Mouse (Mus musculus) cerebellum, postnatal 4 days (tissue): ENCODE measurements around the gene Col15a1.

ENCODE experiments used
- DNase-seq, 2 experiments: peaks; one replicate each; pipeline ENCODE4 v3.0.0; 2022; ENCODE audit warnings: low spot score in 2 of 2, mixed read lengths in 1 of 2

Gene Col15a1

DNA sequence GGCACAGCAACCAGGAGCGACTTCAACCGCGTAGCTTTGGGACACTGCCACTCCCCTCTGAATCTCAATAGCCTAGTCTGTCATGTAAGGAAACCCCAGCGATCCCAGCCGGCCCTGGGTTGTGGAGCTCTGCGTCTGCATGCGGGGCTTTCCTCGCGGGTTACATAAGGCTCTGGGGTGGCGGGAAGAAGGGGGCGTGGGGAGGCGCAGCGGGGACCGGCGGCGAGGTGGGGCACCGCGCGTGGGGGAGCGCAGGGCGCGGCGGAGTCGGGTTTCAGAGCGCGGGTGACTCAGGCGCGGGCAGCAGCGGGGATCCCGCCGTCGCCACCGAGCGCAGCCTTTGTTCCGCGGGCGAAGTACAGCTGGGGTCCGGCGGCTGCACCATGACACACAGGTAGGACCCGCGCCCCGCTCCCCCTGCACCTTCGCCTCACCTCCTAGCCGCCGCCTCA lies at the start of gene Col15a1:
TSS of gene Col15a1 (plus strand) at position 193 of the 452 bp plus-strand sequence.
- DNase-seq, result no peak

DNA sequence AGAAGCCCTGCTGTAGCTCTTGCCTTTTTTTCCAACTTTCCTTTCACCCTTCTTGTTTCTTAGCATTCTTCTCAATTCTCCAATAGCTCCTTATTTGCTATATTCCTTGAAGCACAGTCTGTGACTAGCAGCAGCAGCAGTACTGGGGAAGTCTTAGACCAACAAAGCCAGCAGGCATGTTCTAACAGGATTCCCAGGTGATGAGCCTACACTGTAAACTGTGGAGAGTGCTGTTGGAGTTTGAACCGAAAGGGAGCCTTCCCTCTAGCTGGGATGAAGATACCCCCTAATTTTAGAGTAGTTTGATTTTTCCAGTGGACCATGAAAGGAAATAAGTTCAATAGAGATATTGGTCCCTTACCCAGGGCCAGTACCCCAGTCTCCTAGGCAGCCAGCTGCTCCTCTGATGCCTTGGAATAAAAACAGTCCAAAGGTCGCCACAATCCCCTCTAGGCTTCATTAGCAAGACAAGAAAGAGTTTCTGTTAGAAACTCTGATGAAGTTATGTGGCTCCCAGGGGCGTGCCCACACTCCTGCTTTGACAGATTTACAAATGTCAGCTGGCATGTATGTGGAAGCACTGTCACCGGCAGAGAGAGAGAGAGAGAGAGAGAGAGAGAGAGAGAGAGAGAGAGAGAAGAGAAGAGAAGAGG lies 46.7 kb upstream of the Col15a1 start:
- DNase-seq, result no peak

DNA sequence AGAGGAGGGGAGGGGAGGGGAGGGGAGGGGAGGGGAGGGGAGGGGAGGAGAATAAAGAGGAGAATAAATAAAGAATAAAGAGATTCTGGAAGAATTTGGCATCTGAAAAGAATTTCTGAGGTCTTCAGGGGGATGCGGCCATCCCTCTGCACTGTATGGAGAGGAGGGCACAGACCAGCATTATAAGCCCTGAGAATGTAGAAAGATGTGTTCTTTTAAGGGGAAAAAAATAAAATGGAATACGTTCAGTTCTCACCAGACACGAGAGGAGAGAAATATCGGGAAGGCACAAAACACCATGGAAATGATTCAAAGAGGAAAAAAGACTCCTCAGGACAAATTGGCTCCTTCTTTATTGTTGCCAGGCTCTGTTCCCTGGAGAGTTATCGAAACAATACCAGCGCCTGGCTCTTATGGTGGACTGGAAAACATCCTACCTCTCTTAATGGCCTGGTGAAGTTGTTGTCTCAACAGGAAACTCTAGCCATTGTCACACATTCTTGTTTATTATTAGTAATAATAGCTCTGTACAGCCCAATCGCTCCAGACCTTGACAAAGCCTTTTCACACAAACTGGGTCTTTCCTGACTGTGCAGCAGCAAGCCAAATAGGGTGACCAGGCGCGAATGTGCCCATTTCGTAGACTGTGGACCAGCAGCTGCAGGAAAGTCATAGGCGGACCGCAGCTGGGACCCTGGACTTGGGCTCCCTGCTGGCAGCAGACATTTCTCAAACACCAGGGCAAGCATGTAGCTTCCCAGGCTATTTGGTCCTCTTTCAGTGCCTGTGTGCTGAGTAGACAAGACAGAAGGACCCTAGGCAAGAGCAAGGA lies 46.0 kb upstream of the Col15a1 start:
- no peak for DNase-seq

DNA sequence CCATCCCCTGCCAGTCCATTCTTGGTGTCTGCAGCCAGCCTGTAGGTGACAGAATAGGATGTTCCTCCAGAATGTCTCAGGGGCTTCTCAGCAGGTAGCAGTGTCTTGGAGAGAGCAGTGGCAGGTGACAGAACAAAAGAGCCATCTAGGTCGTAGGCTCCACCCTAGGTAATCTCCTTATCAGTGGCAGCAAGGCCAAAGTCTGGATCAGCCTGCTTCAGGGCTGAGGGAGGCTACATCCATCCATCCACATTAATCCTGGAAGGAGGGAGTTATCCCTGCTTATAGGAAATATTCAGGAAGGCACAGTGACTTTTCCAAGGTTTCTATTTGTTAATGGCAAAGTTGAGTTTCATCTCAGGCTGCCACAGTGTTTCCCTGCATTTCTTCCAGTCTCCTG lies 35.6 kb upstream of the Col15a1 start:
- DNase-seq, result no peak

DNA sequence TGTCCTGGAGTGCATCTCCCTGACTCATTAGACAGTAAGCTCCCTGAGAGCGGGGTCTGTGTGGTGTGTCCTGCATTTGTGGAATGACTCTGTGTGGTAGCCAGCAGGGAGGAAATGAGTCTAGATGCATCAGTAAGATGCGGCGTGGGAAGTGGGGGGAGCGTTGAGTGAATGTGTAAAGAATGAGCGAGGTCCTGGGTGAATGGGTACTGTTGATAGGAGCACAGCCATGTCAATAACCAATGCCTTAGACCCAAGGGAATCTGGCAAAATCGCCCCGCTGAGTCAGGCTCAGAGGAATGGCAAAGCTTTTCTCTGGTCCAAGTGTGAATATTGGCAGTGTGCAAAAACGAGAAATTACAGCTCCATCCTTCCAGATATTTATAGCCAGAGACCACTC lies 30.9 kb upstream of the Col15a1 start:
- DNase-seq, result no peak

DNA sequence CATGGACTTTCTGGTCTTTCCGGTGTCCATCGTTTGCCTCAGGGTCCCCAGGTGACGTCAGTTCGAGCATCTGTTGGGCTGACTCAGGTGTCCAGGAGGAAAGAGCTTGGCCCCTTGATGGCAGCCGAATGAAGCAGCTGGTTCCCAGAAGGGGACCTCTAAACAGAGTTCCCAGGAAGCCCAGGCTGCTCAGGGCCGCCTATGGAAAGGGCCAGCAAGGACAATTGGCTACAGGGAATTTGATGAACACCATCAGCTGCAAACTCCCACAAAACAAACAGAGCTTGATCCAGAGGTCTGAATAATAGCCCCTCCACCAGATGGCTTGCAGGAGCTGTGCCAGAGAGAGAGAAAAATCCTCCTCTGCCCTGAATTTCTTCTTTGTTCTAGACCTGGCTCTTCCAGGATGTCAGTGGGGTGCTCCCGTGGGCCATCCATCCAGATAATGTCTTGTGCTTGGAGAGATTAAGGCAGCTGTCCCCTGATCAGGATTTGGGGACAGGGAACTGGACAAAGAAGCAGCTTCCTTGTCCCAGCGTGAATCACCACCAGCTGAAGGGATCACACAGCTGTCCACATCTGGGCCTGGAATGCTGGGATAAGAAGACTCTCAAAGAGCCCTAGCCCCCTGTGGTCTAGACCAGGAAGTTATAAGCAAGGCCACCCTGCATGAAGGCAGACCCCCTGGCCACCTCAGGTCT lies 29.6 kb upstream of the Col15a1 start:
- DNase-seq, result peak in 1 of 2 experiments; percentile 25

DNA sequence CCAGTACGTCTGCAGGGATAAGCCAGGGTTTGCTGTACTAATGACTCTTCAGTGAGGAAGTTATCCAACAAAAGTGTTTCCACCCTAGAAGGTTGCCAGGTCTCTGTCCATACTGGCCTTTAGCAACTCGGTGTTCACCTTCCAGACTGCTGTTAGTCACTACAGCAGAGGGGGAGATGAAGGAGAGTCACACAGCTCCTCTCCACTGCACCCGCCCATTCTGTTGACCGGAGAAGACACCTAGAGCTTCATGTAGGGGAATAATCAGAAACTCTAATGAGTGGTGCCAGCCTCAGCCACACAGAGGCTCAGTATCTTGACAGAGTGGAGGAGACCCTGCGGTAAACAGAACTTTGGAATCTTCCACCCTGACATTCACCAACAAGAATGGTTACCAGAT lies 28.4 kb upstream of the Col15a1 start:
- DNase-seq, result no peak

DNA sequence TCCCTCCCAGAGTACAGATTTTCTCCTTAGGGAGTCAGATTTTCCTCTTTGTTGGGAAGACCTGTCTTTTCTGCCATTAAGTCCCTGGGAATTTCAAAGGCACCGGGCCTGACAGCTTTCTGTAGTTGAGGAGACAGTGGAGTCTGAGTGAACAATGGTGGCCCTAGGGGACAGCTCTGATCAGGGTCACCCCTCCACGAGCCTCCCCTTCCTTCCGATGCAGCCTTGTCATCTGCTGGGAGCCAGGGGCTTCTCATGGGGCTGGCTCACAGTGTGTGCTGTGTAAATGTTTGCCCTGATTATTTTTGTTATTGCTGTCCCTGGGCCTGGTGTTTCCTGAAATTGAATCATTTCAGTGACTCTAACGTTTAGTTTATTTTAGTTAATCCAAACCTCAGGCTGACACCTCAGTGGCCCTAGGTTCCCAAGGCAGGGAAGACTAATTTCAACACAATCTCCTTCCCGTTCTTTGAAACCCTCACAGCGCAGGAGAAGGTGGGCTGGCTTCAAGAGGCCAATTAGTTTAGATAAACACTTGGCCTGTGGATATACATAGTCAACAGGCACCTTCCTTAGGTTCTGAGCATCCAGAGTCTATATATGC lies 23.8 kb upstream of the Col15a1 start:
- no peak for DNase-seq

DNA sequence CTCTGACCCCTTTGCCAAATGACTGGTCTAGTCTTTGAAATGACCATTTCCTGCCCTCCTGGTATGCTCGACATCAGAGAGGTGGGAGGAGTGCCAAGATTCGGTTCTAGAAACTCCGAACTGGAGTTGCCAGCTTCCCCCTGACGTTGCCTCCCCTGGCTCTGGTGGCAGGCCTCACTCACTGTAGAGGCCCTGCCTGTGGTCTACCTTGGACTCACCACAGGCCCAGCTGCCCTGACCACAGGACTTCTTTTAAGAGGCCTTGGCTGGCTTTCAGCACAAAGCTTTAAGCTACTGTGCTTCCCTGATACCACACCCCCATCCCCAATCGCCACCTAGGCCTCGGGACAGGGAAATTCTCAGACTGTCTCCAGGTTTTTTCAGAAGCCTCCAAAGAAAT lies 21.4 kb upstream of the Col15a1 start:
- no peak for DNase-seq

DNA sequence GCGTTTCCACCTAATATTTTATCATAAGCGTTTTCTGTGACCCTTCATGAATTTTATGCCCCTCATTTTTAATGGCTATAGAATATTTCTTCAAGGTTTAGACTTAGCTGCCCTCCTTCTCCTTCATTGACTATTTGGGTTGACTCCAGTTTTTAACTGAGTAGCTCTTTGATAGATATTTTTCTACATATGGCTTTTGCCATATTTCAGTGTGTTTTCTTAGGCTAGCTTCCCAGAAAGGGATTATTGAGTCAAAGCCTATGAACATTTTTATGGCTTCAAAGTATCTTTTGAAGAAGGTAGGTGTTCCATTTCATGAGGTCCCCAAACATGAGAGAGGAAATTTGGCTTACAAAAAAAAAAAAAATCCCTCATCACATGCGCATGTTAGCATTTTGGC lies 11.8 kb upstream of the Col15a1 start:
- no peak for DNase-seq

DNA sequence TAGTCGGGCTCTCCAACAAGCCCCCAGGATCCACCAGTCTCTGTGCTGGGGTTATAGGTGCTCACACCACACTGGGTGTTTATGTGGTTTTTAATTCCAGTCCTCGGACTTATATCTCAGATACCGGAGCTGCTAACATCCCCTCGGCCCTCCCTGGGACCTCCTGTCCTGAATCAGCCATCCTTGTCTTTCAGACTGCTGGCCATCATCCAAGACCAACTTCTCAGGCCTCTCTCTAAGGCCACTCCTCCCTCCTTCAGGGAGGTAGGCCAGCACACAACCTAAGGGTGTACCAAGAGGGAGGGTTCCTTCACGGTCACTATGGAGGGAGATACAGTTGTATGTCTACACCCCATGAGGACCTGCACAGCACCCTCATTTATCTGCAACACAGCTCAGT lies 4.3 kb upstream of the Col15a1 start:
- DNase-seq, result no peak

DNA sequence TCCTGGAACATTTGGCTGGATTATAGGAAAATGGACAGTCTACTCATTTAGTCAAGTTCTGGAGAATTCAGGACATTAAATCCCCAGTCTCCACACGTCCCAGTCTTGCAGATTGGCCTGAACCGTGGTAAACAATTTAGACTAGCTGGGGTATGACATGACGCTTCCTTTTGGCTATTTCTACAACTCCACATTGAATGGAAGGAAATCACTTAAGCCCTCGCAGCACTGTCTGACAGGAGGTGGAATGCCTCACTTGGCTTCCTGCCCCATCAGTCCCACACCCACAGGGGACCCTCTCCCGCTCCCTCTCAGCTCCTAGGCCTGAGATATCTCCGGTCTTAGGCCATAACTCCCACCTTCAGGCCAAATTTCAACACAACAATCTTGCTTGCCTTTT lies 2.1 kb upstream of the Col15a1 start:
- DNase-seq, result no peak

DNA sequence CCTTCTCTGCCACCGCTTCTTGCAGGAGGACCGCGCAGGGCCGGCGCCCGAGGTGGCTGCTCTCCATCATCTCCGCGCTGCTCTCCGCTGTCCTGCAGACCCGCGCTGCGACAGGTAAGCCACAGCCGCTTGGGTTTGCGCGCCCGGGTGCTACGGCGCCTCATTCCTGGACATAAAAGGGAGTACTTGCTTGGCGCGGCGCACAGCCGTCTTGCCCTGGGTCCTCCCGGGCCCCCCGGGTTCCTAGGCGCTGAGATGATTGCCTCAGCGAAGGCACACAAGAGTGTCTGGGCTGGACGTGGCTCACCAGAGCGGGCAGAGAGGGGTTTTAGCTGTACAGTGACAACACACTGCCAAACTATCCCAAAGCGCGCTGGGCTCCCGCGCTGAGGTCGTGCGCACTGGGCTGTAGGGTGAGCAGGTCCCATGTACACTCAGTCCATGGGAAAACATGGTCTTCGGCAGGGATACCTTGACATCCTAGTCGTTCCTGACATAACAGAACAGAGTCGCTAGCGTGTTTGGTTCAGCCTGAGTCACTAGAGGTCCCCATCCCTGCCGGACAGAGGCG lies 545 bp downstream of the Col15a1 start:
- DNase-seq, result peak in 1 of 2 experiments; percentile 9

DNA sequence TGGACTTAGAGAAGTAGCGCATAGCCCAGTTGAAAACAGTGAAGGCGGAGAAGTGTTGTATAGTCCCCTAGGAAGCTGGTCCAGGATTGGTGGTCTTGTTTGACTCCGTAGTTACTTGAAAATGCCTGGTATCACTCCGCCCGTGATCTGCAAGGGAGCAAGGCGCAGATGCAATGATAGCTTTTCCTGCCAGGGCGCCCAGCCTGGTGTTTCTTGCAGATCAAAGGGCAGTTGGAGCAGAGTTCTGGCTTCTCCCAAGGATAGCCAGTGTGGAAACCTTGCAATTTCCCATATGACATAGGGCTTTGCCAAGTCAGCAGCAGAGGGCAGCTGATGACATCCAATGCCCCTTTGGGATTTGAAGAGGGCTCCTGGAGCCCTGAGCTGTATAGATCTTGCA lies 1.5 kb downstream of the Col15a1 start:
- DNase-seq, result no peak

DNA sequence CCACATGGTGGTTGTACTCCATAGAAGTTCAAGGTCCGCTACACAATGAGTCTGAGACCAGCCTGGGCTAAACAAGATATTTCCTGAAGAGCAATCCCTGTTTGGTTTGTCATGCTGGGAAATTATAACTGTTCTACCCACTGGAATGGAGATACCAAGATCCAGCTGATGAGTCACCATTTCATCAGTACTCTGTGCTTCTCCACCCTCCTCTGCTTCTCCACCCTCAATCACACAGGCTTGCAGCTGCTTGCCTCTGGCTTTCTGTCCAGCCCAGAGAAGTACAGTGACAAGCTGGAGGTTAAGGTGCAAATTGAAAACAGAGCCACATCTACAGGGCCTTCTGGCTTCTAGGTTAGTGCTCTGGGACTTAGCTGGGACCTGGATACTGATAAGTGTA lies 10.9 kb downstream of the Col15a1 start:
- DNase-seq, result no peak

DNA sequence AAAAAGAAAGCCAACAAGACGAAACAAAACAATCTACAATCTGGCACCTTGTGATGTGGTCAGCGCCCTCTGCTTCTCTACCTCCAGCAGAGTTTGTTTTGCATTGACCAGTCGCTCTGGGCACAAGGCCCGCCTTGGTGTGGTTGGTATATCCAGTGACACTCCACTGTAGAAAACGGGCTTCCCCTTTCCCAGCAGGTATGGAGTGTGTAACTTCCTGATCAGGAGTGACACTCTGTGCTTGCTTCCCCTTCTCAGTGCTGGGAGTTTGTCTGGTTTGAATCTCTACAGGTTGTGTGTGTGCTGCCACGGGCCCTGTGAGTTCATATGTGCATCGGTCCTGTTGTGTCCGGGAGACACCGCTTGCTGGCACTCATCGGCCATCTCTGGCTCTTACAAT lies 11.4 kb downstream of the Col15a1 start:
- no peak for DNase-seq

DNA sequence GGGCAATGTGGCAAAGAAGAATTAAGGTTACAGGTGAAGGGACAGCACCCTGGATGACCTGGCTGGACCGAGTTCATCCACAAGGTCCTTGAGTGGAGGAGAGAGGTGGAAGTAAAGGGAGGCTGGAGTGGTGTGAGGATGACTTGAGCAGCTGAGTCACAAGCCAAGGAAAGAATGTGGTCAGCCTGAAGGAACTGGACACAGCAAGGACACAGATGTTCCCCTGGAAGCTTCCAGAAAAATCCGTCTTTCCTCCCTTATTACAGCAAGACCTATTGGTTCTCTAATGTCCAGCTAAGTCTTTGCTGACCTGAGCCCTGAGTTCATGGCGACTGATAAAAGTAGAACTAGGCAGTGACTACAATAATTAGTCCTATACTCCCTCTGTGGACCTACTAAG lies 12.6 kb downstream of the Col15a1 start:
- DNase-seq, result no peak

DNA sequence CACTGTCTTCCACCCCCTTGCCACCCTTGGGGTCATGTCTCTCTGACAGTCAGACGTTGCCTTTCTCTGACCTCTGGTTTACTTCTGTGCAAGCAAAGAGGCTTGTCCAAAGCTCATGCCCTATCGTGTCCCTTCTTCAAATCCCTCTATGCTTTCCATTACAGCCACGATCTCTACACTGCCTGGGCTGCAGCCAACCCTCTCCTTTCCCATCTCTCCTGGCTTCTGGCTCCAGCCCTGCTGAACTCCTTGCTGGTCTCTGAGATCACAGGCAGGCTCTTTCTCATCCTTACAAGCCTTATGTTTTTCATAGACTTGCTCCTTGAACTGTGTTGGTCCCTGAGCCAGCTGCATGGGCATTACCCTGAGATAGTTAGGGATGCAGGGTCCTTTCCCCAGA lies 14.2 kb downstream of the Col15a1 start:
- no peak for DNase-seq

DNA sequence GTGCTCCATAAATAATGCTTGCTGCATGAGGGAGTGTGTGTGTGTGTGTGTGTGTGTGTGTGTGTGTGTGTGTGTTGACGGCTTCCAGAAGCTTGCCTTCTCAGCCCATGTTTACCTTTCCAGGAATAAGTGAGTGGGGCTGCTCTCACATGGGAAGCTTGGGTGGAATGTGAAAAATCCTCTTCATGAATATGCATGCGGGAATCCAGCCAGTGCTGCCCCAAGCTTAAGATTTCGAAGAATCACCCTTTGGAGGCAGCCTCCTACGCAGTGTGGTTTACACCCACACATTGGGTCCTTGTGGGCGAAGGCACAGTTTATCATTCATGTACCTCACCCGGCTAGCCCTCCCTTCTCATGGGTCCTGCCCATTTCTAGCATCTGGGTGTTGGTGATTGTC lies 18.0 kb downstream of the Col15a1 start:
- DNase-seq, result no peak

DNA sequence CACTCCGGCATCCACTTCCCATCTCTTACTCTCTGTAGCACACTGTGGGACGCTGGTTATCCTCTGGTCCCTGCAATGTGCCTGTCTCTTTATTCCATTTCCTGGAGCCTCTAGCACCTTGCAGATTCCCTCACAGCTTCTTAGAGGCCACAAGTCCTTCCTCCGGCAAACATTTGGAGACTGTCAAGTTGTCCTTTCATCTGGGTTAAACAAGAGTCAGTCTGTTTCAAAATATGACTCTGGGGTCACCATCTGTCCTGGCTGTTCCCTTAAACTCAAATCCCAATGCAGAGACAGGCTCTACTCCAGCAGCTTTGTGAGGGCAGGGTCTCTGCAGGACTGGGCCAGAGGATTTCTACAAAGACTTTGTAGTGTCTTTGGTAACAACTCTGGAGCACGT lies 19.1 kb downstream of the Col15a1 start:
- no peak for DNase-seq

DNA sequence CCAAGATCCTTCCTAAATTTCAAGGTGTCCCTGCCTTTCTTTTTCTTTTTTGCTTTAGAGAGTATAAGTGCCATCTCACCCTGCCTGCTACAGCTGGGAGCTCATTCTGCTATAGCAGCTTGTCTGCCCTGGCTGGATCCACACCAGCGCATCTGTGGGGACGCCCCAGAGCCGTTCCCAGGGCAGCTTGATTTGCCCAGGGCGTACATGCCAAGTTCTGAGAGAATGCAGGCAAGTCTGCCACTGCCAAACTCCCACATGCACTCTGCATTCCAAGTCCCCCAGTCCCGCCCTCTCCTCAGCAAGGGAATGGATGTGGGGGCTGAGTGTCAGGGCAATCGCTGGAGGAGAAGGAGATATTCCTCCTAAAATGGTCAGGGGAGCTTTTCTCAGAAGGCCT lies 19.8 kb downstream of the Col15a1 start:
- DNase-seq, result peak in 1 of 2 experiments; percentile 64

DNA sequence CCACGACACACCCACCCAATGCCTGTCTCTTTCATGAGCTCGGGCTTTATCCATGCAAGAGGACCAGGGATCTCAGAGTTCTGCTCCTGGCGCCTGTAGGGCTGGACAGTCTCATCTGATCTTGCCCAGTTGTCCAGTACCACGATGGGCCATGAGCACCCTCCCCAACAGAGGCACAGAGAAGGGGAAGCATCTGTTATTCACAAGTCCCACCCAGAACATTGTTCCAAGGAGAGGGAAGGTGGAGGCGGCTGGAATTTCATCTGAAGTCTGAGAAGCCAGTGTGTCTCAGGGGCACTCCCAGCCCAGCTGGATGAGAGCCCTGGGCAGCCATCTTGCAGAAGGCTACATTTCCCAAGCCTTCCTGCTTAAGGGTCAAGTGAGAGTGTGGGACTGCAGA lies 21.0 kb downstream of the Col15a1 start:
- no peak for DNase-seq
